Mouse (Mus musculus): Measurements from ENCODE around the gene Timeless.

- TF ChIP-seq POLR2A (IDR thresholded peaks at IDR 0.05; ENCODE audit: borderline replicate concordance, insufficient read depth, low read length) (no peak), CTCF (IDR thresholded peaks at IDR 0.05; ENCODE audit: borderline replicate concordance, insufficient read depth, low read depth, low read length) (no peak)
Observed at GRCm38 (mm10) chr10:128212148-128212547, 19.7 kb upstream of the Timeless start.

All from cerebellum, adult 2 months (tissue).